Mouse (Mus musculus): ENCODE data around the gene Gna11. TPM values are rescaled to one million over a fixed set of nuclear protein-coding genes. Genes with fewer than 3 reads are reported as not detected.

Gna11 gene
- total RNA-seq, 1 experiment from 2014 or later, result 5.8 TPM

GRCm38 (mm10) chr10:81550257-81550656 is 5.3 kb upstream of the Gna11 start:
- ATAC-seq (replicated peaks in 1 of 2; ENCODE audit: insufficient read depth in 1 of 2, low FRiP score in 2 of 2, low TSS enrichment in 1 of 2, low read depth in 1 of 2, poor library complexity in 2 of 2, severe bottlenecking in 2 of 2), result peak; percentile 42 to 46

- no peak for ATAC-seq (replicated peaks in 1 of 2; ENCODE audit: insufficient read depth in 1 of 2, low FRiP score in 2 of 2, low TSS enrichment in 1 of 2, low read depth in 1 of 2, poor library complexity in 2 of 2, severe bottlenecking in 2 of 2)
Observed at GRCm38 (mm10) chr10:81548944-81549343, 4.0 kb upstream of the Gna11 start.

- no peak for ATAC-seq (replicated peaks in 1 of 2; ENCODE audit: insufficient read depth in 1 of 2, low FRiP score in 2 of 2, low TSS enrichment in 1 of 2, low read depth in 1 of 2, poor library complexity in 2 of 2, severe bottlenecking in 2 of 2)
Observed at GRCm38 (mm10) chr10:81546788-81547571, 2.0 kb upstream of the Gna11 start.

- no peak for ATAC-seq (replicated peaks in 1 of 2; ENCODE audit: insufficient read depth in 1 of 2, low FRiP score in 2 of 2, low TSS enrichment in 1 of 2, low read depth in 1 of 2, poor library complexity in 2 of 2, severe bottlenecking in 2 of 2)
Observed at GRCm38 (mm10) chr10:81546332-81546731, 1.3 kb upstream of the Gna11 start.

GRCm38 (mm10) chr10:81544296-81545160 is 462 bp downstream of the Gna11 start:
- 0 out of 4 replicates have a peak, but pooled peaks of 1 of the 2 experiments have one; percentile 1 for ATAC-seq (replicated peaks in 1 of 2; ENCODE audit: insufficient read depth in 1 of 2, low FRiP score in 2 of 2, low TSS enrichment in 1 of 2, low read depth in 1 of 2, poor library complexity in 2 of 2, severe bottlenecking in 2 of 2)

GRCm38 (mm10) chr10:81543633-81544032 is 1.4 kb downstream of the Gna11 start:
- ATAC-seq (replicated peaks in 1 of 2; ENCODE audit: insufficient read depth in 1 of 2, low FRiP score in 2 of 2, low TSS enrichment in 1 of 2, low read depth in 1 of 2, poor library complexity in 2 of 2, severe bottlenecking in 2 of 2), result no peak

- ATAC-seq (replicated peaks in 1 of 2; ENCODE audit: insufficient read depth in 1 of 2, low FRiP score in 2 of 2, low TSS enrichment in 1 of 2, low read depth in 1 of 2, poor library complexity in 2 of 2, severe bottlenecking in 2 of 2), result no peak
Observed at GRCm38 (mm10) chr10:81542727-81543460, 2.1 kb downstream of the Gna11 start.

- no peak for ATAC-seq (replicated peaks in 1 of 2; ENCODE audit: insufficient read depth in 1 of 2, low FRiP score in 2 of 2, low TSS enrichment in 1 of 2, low read depth in 1 of 2, poor library complexity in 2 of 2, severe bottlenecking in 2 of 2)
Observed at GRCm38 (mm10) chr10:81541803-81542202, 3.2 kb downstream of the Gna11 start.

GRCm38 (mm10) chr10:81541363-81541762 is 3.6 kb downstream of the Gna11 start:
- ATAC-seq (replicated peaks in 1 of 2; ENCODE audit: insufficient read depth in 1 of 2, low FRiP score in 2 of 2, low TSS enrichment in 1 of 2, low read depth in 1 of 2, poor library complexity in 2 of 2, severe bottlenecking in 2 of 2), result no peak

- no peak for ATAC-seq (replicated peaks in 1 of 2; ENCODE audit: insufficient read depth in 1 of 2, low FRiP score in 2 of 2, low TSS enrichment in 1 of 2, low read depth in 1 of 2, poor library complexity in 2 of 2, severe bottlenecking in 2 of 2)
Observed at GRCm38 (mm10) chr10:81538321-81539048, 6.5 kb downstream of the Gna11 start.

GRCm38 (mm10) chr10:81537429-81537828 is 7.6 kb downstream of the Gna11 start:
- ATAC-seq (replicated peaks in 1 of 2; ENCODE audit: insufficient read depth in 1 of 2, low FRiP score in 2 of 2, low TSS enrichment in 1 of 2, low read depth in 1 of 2, poor library complexity in 2 of 2, severe bottlenecking in 2 of 2), result no peak

GRCm38 (mm10) chr10:81536734-81537133 is 8.3 kb downstream of the Gna11 start:
- peak in 1 of 2 experiments; percentile 47; a peak in 1 of 4 replicates for ATAC-seq (replicated peaks in 1 of 2; ENCODE audit: insufficient read depth in 1 of 2, low FRiP score in 2 of 2, low TSS enrichment in 1 of 2, low read depth in 1 of 2, poor library complexity in 2 of 2, severe bottlenecking in 2 of 2)

GRCm38 (mm10) chr10:81534826-81535225 is 10.2 kb downstream of the Gna11 start:
- no peak for ATAC-seq (replicated peaks in 1 of 2; ENCODE audit: insufficient read depth in 1 of 2, low FRiP score in 2 of 2, low TSS enrichment in 1 of 2, low read depth in 1 of 2, poor library complexity in 2 of 2, severe bottlenecking in 2 of 2)

- peak; percentile 35 to 55 for ATAC-seq (replicated peaks in 1 of 2; ENCODE audit: insufficient read depth in 1 of 2, low FRiP score in 2 of 2, low TSS enrichment in 1 of 2, low read depth in 1 of 2, poor library complexity in 2 of 2, severe bottlenecking in 2 of 2)
Observed at GRCm38 (mm10) chr10:81526779-81527178, 18.2 kb downstream of the Gna11 start.

GRCm38 (mm10) chr10:81525017-81525694 is 19.8 kb downstream of the Gna11 start:
- 0 out of 4 replicates have a peak, but pooled peaks of 1 of the 2 experiments have one; percentile 6 for ATAC-seq (replicated peaks in 1 of 2; ENCODE audit: insufficient read depth in 1 of 2, low FRiP score in 2 of 2, low TSS enrichment in 1 of 2, low read depth in 1 of 2, poor library complexity in 2 of 2, severe bottlenecking in 2 of 2)

- peak; percentile 62 to 66 for ATAC-seq (replicated peaks in 1 of 2; ENCODE audit: insufficient read depth in 1 of 2, low FRiP score in 2 of 2, low TSS enrichment in 1 of 2, low read depth in 1 of 2, poor library complexity in 2 of 2, severe bottlenecking in 2 of 2)
Observed at GRCm38 (mm10) chr10:81524051-81524605, 20.9 kb downstream of the Gna11 start, which contains the start of gene Gna15. Gna15 (minus strand) TSS chr10:81524225.
